Mouse (Mus musculus) kidney, adult 9 months (tissue): Measurements from ENCODE around the gene Atp2b2.

Experiments
- DNase-seq: peaks from one replicate; pipeline ENCODE4 v3.0.0; 2022

Atp2b2 gene

DNA sequence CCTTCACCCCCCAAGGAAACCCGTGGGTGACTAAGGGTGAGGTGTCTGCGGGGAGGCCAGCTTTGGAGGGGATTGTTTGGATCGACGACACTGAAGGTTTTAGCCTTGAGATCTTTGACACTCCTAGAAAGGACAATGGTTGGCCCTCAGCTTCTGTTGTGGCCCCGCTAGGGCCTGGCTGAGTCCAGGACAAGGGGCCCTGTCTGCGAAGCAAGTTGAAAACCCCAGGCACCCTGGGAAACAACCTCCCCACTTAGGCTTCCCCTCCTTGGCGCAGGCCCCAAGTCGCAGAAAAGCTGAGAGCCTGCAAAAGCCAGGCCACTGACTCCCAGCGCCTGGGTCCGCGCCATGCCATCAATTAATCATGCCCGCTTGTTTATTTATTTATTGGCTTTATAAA, at the start of gene Atp2b2:
TSS of gene Atp2b2 (minus strand) at position 282 of the 400 bp plus-strand sequence.
- no peak for DNase-seq

DNA sequence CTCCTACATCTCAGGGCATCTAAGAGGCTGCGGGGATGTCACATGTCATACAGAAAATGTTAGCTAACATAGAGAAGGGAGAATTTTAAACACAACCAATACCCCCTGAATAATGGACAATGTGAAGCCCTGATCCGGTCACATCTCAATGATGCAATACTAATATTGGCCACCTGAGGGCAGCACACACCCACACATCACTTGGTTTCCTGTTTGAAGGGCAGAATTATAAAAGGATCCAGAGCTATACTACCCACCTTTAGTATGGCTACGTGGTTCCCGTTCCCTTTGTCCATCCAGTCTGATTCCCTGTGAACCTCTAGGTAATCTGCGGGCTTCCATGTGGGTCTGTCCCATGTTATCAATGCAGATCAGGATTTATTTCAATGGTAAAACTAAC, 47.2 kb upstream of the Atp2b2 start:
- DNase-seq, result peak; percentile 64

DNA sequence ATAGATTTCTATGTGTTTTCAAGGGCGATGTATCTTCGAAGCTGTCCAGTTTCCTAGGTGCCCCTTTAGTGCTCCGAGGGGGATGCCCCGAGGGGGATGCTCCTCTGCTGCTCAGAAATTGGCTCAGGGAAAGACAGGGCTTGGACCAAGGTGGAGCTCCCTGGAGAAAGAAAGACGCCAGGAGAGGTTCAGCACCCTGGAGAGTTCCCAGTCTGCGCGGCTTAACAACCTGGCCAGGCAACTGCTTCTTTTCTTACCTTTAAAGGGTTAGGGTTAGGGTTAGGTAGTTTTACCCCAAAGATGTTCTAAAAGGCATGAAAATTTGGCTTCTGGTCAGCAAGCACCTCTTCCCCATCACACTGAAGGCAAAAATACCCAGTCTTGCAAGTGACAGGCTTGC, 44.7 kb upstream of the Atp2b2 start:
- peak; percentile 14 for DNase-seq

DNA sequence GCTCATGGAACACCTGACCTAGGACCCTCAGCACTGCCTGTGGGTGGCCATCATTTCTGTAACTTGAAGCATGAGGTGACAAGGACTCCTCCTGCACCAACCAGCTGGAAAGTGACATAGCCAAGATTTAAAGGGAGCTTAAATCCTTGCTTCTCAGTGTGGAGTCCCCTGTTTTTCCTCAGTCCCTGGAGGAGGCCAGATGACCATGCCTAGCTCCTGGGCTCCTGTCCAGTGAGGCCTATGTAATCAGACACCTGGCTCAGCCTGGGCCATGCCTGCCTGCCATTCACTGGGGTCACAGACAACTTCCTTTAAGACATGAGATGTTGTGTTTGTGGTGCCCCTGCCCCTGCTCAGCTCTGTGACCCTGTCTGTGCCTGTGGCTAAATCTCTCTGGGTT, 36.1 kb upstream of the Atp2b2 start:
- no peak for DNase-seq

DNA sequence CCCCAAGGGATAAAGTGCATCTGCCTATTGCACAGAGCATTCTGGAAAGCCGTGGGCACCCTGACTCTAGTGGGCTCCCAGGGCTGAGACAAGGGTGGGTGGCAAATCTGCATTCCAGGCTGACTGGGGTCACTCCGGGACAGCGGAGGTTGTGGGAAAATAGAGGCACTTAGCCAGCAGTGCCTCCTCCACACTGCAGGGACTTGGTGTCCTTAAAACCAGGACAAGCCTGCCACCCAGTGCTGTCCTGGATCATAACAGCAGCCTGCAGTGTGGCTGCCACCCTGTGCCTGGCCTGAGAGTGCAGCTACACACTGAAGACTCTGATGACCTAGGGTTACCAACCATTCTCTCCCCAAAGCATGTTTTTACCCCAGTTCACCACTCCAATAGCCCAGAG, 34.1 kb upstream of the Atp2b2 start:
- DNase-seq, result peak; percentile 7

DNA sequence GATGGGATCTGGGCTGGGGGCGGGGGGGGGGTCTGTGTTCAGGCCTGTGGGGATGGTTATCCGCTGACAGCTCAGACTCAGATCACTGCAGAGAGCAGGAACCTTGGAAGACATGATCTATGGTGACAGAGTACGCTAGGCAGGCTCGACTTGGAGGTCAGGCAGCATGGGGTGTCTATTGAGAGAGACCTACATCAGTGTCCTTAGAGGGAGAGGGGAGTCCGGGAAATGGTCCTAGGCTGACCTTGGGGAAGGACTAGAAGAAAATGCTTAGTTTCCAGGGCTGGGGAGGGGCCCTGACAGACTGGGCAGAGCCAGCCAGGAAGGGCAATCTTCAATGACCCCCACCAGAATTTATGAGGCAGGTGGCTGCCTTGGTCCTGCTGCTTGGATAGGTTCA, 33.6 kb upstream of the Atp2b2 start:
- no peak for DNase-seq

DNA sequence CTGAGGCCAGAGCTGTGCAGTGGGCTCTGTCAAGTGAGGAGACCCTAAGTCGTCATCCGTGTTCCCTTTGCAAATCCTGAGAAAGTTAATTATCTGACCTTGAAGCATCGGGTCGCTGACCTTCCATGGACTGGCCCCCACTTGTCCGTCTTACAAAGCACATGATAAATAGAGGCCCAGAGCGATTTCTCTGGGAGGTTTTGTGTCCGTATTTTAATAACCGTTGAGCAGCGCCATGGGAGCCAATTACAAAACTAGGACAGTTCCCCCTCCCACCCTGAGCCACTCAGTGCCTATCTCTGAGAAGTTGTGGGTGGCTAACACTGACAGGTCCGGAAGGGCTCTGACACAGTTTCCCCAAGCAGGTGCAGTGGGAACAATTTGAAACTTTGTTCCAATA, 32.5 kb upstream of the Atp2b2 start:
- no peak for DNase-seq

DNA sequence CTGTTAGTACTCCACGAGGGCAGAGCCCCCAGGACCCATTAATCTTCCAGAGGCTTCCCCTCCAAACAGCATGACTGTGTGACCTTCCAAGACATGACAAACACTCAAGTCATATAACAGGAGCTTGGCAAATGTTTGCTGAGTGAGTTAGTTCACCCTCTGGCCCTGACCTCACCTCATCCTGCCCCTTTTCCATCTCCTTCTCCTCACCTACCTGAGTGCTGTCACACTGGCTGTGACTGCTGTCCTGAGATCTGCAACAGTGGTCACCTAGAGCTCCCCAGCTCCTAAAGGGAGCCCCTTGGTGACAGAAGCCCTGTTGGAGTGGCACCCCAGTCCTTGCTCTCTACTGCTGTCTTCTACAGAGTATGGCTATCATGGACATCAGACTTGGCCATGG, 31.8 kb upstream of the Atp2b2 start:
- no peak for DNase-seq

DNA sequence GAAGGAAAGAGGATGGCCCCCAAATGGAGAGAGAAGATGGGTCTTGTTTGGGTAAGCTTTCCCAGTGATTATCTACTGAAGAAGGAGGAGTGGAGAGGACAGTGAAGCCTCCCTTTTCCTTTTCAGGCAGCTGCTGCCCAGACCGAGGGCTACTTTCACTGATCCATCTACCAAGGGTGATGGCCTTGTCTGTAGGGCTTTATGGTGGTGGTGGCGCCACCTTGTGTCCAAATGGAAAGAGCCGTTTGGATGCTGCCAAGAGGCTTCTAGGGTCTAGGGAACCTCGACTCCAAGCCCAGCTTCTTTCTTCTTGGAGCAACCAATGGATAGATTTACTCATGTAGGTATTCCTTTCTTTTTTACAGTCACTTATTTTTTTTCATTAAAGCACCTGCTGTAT, 29.2 kb upstream of the Atp2b2 start:
- peak; percentile 36 for DNase-seq

DNA sequence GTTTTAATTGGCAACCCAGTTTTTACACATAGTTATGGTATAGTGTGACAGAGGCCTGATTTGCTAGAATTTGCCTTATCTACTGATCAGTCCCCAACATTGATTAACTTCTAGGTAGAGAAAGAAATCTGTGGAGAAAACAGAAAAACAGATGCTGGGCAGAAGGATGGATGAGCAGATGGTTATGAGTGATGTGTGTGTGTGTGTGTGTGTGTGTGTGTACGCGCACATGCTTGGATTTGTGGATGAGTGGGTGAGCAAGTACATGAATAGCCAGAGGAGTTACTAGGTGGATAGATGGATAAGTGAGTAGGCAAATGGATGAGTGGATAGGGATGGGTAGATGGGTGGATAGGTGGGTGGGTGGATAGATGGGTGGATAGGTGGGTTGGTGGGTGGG, 20.7 kb upstream of the Atp2b2 start:
- no peak for DNase-seq

DNA sequence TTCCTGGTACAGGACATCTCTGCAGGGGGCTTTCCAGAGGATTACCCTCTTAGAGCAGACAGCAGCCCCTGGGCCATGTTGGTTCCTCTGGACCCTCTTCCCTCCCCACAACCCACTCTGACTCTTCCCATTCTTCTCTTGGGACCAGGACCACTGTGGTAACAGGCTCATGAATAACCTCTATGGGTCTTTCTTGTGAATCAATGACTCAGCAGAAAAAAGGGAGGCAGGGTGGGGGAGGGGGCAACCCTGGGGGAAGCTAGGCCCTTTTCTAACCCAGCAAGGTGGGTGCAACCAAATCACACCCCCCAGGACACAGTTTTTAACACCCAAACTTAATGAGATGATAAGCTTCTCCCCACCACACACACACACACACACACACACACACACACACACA, 20.3 kb upstream of the Atp2b2 start:
- DNase-seq, result no peak

DNA sequence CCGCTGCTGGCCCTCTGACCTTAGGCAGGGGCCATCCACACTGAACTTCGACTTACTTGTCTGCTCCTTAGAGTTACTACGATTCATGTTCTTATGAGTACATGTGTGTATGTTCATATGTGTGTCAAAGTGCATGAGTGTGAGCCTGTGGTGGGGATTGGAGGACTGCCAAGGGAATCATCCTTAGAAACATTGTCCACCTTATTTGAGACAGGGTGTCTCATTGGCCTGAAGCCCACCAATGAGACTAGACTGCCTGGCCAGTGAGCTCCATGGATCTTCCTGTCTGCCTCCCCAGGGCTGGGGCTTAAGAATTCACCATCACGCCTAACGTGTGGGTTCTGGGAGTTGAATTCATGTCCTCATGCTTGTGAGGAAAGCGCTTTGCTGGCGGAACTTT, 16.8 kb upstream of the Atp2b2 start:
- DNase-seq, result no peak

DNA sequence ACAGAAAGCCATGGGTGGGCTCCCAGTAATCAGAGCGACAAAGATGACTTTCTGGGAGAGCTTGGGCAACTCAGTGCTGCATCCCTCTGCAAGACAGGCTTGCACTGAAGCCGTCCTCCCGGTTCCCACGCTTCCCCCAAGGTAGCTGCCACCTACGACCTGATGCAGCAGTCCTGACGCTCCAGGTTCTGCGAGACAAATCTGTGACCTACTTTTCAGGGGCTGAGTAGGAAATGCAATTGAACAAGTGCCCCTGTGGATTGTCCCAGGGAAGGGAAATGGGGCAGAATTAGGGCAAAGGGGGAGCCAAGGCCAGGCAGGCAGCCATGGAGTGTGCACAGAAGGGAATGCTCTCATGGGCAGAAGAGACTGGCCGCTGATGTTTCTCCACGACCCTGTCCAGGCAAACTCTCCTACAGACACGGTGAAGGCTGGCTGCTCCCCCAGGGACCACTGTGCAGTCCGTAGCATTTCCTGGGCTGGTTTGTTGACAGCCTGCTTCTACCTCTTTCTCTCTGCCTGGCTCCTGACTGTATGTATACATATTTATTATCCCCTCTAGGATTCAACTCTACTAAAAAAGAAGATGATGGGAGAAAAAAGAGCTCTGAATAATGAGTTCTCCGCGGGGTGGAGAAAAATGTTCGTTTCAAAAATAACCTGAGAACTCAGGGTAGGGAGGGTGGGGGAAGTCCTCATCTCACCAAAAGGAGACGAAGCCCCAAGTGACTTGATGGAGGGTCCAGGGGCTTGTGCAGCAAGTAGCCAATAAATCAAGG, 15.8 kb upstream of the Atp2b2 start:
- DNase-seq, result no peak

DNA sequence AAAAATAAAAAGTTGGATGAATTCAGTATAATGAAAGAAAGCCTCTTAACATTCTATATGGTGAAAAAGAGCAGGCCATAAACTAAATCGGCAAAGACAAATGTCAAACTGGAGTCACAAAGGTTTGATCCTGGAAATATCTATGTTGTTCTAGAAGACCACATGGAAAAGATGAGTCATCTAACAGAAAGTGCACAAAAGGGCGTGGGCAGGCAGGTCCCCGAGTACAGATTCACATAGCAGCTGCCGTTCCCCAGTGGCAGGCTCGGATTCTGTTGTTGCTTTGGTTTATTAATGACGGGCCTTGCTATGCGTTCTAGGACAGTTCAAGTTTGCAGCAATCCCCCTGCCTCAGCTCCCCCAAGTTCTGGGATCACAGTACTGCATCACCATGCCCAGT, 12.9 kb upstream of the Atp2b2 start:
- no peak for DNase-seq

DNA sequence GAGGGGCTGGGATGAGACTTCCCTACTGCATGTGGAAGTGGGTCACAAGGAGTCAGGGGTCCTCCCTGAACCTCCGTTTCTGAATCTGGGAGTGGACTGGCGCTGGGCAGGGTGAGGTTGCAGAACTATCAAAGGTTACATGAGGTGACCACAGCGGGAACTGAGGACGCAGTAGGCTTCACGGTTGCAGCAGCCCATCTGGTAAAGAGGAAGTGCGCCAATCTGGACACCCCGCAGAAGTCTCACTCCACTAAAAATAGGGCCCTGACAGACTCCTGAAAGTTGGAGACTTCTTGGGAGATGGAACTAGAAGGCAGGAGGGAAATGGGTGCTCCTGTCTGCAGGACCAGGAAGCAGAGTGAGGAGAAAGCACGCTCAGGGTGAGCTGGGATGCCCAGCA, 2.5 kb upstream of the Atp2b2 start:
- DNase-seq, result no peak

DNA sequence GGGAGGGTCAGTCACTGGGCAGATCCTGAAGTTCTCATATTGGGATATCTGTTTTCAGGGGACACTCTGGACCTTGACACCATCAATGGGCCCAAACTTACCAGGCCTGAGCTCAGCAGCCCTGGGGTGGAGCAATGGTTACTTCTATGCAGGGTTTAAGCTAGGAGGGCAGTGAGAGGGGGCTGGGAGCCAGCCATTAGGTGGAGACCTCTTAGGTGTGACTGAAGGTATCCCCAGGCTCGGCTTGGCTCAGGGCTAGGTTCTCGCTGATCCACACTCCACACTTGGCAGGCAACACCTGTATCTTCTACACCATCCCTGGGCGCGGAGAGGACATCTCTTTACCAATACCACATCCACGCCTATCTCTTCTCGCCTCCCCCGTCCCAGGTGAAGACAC, 423 bp upstream of the Atp2b2 start:
- DNase-seq, result no peak

DNA sequence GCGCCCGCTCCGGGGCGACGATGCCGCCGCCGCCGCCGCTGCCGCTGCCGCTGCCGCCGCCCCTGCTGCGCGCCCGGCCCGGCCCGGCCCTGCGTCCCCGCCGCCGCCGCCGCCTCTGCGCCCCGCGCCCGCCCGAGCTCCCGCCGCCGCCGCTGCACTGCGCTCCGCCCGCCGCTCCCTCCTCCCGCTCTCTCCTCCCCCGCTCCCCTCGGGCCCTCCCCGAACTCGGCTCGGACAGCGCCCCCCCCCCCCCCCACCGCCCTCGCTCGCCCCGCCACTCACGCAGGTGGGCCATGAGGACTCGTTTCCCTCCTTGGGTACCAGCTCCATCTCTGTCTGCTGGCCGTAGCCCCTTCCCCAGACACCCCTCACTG, 515 bp downstream of the Atp2b2 start:
- DNase-seq, result no peak

DNA sequence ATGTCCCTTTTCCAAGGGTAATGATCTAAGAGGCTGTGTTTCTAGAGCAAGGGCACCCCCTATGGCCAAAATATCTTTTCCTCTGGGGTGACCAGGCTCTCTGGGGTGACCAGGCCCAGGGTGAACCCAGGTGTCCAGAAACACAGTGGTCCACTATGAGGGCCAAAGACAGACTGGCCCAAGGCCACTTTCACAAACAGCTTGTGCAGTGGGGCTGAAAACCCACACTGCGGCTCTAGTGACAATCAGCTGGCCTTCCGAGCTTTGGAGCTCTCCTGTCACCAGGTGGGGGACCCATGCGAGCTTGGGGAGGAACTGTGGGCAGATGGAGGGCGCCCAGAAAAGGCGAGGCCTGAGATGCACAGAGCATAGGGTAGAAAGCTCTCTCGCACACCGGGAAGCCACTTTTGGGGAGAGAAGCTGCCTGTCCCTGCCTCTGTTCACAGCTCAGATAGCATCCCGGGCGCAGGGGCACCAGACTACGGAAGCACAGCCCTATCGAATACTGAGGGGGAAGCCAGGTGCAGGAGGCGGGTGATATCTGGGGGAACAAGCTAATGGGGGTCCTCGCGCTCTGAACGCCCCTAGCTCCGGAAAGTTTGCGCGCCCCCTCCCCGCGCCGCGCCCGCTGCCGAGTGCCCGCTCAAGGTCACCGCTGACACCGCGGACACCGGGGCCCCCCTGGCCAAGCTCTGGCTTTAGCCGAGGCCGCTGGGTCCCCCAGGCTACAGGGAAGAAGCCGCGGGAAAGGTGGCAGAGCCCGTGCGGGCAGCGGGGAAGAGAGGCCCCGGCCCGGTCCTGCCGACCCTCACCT, 1.1 kb downstream of the Atp2b2 start:
- peak; percentile 59 for DNase-seq

DNA sequence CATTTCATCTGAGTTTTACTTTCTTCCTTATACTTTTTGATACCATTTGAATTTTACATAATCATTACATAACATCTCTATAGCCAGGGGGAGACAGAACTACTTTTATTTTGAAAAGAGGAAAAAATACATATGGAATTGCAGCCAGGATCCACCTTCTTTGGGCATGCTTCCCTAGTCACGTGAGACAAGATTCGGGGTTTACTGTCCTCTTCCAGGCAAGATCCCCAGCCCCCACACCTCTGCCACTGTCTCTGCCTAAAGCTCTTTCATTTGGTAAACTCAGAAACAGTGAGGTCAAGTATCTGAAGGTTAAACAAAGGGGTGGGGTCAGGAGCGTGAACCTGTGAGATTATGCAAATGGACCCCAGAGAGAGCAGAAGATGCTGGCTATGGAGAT, 6.7 kb downstream of the Atp2b2 start:
- DNase-seq, result no peak

DNA sequence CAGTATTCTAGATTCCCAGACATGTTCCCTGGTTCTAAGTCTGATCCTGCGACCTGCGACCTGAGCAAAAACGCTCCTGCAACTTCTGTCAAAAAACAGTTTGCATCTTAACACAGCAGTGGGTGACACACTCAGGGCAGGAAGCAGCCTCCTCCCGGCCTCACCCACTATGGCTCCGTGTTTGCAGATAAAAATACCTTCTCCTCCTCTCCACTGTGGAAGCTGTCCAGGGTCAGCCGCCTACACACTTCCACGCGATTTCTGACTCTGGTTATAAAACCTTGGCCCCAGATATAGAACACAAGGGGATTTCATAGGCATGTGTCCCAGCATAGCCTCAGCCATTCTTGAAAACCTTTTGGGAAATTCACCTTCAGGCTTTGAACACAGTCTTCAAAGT, 9.6 kb downstream of the Atp2b2 start:
- DNase-seq, result no peak

DNA sequence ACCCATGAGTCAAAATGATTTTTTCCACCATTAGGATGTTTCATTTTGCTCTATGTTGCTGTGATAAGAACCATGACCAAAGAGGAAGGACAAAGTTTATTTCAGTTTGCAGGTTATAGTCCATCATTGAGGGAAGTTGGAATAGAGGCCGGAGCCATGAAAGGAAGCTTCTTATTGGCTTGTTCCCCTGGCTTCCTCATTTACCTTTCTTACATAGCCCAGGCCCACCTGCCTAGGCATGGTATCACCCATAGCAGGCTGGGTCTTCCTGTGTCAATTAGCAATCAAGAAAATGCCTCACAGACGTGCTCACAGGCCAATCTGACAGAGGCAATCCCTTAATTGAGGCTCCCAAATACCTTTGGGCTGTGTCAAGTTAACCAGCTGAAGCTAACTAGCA, 18.6 kb downstream of the Atp2b2 start:
- no peak for DNase-seq

DNA sequence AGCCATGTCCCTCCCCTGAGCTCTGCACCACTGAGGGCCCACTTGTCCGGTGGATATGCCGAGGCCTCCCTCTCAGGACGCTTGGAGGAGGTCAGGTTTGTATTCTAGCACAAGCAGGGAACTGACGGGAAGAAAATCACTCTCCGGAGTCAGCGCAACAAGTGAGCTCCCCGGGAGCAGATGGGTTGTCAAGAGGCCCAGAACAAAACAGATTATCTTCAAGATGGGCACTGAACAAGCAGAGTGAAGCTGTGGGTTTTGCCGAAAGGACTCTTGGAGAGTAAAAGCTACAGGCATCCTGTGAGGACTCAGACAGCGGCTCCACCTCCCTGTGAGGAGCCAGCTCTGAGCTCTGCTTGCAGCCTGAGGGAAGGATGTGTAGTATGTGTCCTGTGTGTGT, 20.3 kb downstream of the Atp2b2 start:
- DNase-seq, result no peak

DNA sequence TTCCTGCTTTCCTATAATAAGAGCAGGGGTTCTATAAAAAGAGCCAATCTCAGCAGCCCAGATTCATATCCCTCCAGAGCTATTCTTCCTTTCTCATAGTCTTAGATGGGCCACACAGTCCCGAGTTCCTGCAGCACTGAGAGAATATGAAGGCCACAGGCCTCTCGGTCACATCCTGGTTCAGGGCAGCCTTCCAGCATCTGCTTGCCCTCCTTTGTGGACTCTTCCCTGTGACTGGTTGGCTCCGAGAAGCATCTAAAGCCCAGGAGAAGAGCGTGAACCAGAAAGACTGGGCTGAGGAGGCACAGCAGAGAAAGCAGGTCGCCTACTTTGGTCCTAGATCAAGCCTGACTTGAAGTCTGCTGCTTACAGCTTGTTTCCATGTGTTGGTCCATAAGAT, 28.6 kb downstream of the Atp2b2 start:
- DNase-seq, result peak; percentile 26

DNA sequence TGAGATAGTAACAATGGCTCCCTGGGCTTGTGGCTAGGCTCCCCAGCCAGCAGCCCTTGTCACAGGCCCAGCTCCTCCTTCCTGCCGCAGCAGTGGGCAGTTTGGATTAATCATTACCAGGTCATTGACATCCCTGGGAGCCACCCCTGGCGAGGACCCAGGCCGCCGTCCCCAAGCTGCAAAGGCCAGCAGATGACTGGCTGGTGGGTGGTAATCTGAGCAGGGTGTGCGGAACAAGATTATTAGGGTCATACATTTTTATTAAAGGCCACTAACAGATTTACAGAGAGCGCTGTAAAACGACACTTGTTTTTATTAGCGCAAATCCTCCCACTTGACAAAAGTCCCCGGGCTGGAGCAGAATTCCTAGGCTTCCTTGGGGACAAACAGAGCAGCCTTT, 29.6 kb downstream of the Atp2b2 start:
- DNase-seq, result peak; percentile 90

DNA sequence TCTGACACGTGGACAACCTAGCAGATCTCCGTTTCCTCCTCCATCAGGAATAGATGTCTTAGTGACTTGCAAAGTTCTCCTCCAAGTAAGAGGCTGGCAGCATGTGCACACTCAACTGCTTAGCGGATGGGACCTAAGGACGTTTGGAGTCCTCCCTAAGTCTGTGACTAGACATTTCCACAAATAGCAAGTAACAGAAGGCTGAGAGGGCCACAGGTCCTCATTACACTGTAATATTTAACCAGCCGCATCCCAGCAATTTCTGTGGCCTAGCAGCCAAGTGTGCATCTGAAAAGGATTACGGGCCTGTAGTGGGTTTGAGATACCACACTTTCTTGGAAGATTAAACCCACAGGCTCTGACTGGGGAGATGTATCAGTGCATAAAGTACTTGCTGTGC, 30.4 kb downstream of the Atp2b2 start:
- peak; percentile 46 for DNase-seq
